Mouse (Mus musculus) liver, embryonic 11.5 days (tissue): ENCODE data around the gene Zfp536. TPM values are rescaled to one million over a fixed set of nuclear protein-coding genes. Genes with fewer than 3 reads are reported as not detected.

ENCODE experiments used
- ATAC-seq: fragments of 200-750 bp; cut with Nextera tagmentation; replicated peaks from 2 replicates; pipeline ENCODE4 v1.8.0; 2017; ENCODE audit warnings: moderate number of reproducible peaks, mild to moderate bottlenecking, moderate TSS enrichment, moderate library complexity; ENCODE audit not compliant: low FRiP score
- DNase-seq: peaks from one replicate; pipeline ENCODE4 v3.0.0-alpha.2; 2017; ENCODE audit warnings: low spot score
- H3K27ac ChIP-seq: fragments of 300-500 bp; sonication (generic); 2 replicates; pipeline ENCODE4 v1.5.1; 2014; ENCODE audit warnings: mild to moderate bottlenecking, low read depth, low read length, control low read depth
- H3K27me3 ChIP-seq: fragments of 300-500 bp; sonication (generic); replicated peaks from 2 replicates; pipeline ENCODE4 v1.6.1; 2014; ENCODE audit warnings: low read length, mixed read lengths; ENCODE audit not compliant: control insufficient read depth, insufficient read depth
- H3K36me3 ChIP-seq: fragments of 300-500 bp; sonication (generic); 2 replicates; pipeline ENCODE4 v1.6.1; 2014; ENCODE audit warnings: mild to moderate bottlenecking, low read length, moderate library complexity, mixed read lengths; ENCODE audit not compliant: control insufficient read depth, insufficient read depth
- H3K4me1 ChIP-seq: fragments of 300-500 bp; sonication (generic); replicated peaks from 2 replicates; pipeline ENCODE4 v1.6.1; 2014; ENCODE audit warnings: low read length, mixed read lengths; ENCODE audit not compliant: control insufficient read depth, insufficient read depth
- H3K4me2 ChIP-seq: fragments of 300-500 bp; sonication (generic); 2 replicates; pipeline ENCODE4 v1.6.1; 2014; ENCODE audit warnings: mild to moderate bottlenecking, control low read depth, moderate library complexity
- H3K4me3 ChIP-seq: fragments of 300-500 bp; sonication (generic); 2 replicates; pipeline ENCODE4 v1.5.1; 2014; ENCODE audit warnings: low read depth, low read length, control low read depth
- H3K9ac ChIP-seq: fragments of 300-500 bp; sonication (generic); 2 replicates; pipeline ENCODE4 v1.6.1; 2014; ENCODE audit warnings: low read depth, low read length, control low read depth
- H3K9me3 ChIP-seq: fragments of 300-500 bp; sonication (generic); 2 replicates; pipeline ENCODE4 v1.6.1; 2016; ENCODE audit warnings: low read length, inconsistent platforms, mixed read lengths; ENCODE audit not compliant: control insufficient read depth
- WGBS: fragments of 180-500 bp; shearing (Covaris S2); extraction: QIAGEN DNeasy Blood & Tissue Kit; methylation state at CpG from one replicate; pipeline ENCODE4 v1.1.7; 2014; 5-methylcytosine and 5-hydroxymethylcytosine counted together
- polyA plus RNA-seq: library from polyadenylated mRNA; unstranded; fragments of >200 nt; fragmentation: Nextera tagmentation; extraction: Ambion mirVana; gene quantifications from 2 replicates; pipeline ENCODE4 v1.2.1, GENCODE M21; 2014

Zfp536 gene
- polyA plus RNA-seq, 1 experiment from 2014 or later: 0.86 TPM

GRCm38 (mm10) chr7:37510933-37511675 lies 262.3 kb downstream of the Zfp536 start:
- Histone ChIP-seq H3K4me2 (no peak overlapping the region), H3K27me3 (no peaks in the 10 kb centered on the region), H3K27ac (no peak overlapping the region), H3K9ac (no peak overlapping the region), H3K4me3 (no peak overlapping the region), H3K36me3 (no peaks in the 10 kb centered on the region), H3K9me3 (no peaks in the 10 kb centered on the region; the same call in 1 of the 2 replicates), H3K4me1 (no peaks in the 10 kb centered on the region)
- ATAC-seq: no peak
- no peak for DNase-seq
- 68% methylated on average over 8 of the region's 8 CpGs for WGBS

- DNase-seq (no peak), ATAC-seq (no peak)
- Histone ChIP-seq H3K27me3 (no peaks in the 10 kb centered on the region), H3K9ac (no peak overlapping the region), H3K4me3 (no peak overlapping the region), H3K27ac (no peak overlapping the region), H3K4me1 (no peaks in the 10 kb centered on the region), H3K4me2 (no peak overlapping the region), H3K9me3 (no peaks in the 10 kb centered on the region; the same call in 1 of the 2 replicates), H3K36me3 (no peaks in the 10 kb centered on the region)
- 75% methylated on average over 9 of the region's 9 CpGs for WGBS
Observed at GRCm38 (mm10) chr7:37509700-37510099, 263.7 kb downstream of the Zfp536 start.

DNA sequence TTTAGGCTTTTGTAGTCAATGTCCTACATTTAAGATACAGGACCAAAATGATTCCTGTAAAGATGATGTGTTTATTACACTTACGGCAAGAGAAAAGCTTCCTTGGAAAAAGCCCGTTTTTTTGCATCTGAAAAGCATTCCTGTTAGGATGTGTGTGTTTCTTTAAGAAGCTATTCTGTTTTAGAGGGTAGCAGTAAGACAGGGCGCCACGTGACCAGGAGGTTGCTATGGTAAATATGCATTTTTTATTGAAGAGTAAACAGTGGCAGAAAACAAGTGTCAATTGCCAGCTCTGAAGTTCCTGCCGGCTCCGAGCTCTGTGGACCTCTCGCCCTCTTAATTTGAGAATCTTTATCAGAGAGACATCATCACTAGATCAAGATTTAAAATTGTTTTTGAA lies 267.9 kb downstream of the Zfp536 start:
- Histone ChIP-seq H3K27me3 (no peaks in the 10 kb centered on the region), H3K9ac (no peak overlapping the region)
- 79% methylated on average over 7 of the region's 7 CpGs for WGBS

DNA sequence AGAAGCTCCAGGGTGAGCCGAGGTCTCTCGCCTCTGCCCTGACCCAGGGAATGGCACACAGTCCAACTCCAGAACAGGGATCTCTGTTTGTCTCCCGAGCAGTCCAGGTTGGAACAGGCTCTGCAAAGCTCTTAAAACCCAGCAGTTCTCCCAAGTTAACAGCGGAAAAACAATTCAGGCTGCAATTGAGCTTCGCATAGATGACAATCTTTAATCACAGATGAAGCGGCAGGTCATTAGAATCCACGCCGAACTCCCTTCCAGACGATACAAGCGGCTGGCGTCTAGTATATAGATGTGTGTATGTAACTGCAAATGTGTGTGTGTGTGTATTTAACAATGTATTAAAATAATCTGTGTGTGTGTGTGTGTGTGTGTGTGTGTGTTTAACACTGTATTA lies 268.3 kb downstream of the Zfp536 start:
- Histone ChIP-seq H3K4me3 (no peak overlapping the region), H3K4me1 (no peaks in the 10 kb centered on the region), H3K27ac (no peak overlapping the region), H3K9me3 (no peaks in the 10 kb centered on the region), H3K4me2 (no peak overlapping the region), H3K9ac (no peak overlapping the region), H3K27me3 (no peaks in the 10 kb centered on the region), H3K36me3 (no peaks in the 10 kb centered on the region)
- ATAC-seq (no peak), DNase-seq (no peak)
- WGBS: 89% methylated on average over 11 of the region's 11 CpGs

More for the DNA sequence above, 267.9 kb downstream of the Zfp536 start:
- H3K36me3 ChIP-seq: no peaks in the 10 kb centered on the region
- DNase-seq (no peak), ATAC-seq (no peak)
- H3K27ac ChIP-seq: no peak overlapping the region
- no peaks in the 10 kb centered on the region for H3K4me1 ChIP-seq
- no peaks in the 10 kb centered on the region for H3K9me3 ChIP-seq
- H3K4me3 ChIP-seq: no peak overlapping the region
- H3K4me2 ChIP-seq: no peak overlapping the region

DNA sequence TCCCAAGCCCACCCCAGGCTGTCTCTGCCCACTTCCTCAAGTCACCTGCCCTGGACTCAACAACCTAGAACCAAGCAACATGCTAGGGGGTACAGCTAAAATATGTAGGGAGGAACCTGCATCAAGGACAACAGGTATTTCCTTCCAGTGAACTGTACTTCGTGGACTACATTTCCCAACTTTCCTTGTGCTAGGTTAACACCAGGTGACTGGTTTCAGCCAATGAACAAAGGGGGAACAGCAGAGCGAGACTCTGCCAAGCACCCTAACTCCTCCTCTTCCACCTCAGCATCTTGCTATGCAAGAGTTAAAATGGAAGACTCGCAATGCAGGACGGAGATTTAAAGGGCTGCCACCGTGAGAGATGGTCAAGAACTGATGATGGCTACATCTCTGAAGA lies 274.6 kb downstream of the Zfp536 start:
- H3K4me1 ChIP-seq: no peaks in the 10 kb centered on the region

GRCm38 (mm10) chr7:37496491-37496890 lies 276.9 kb downstream of the Zfp536 start:
- Histone ChIP-seq H3K9me3 (no peaks in the 10 kb centered on the region), H3K27ac (no peak overlapping the region), H3K4me2 (no peak overlapping the region), H3K4me1 (no peaks in the 10 kb centered on the region), H3K4me3 (no peak overlapping the region), H3K36me3 (no peaks in the 10 kb centered on the region), H3K9ac (no peak overlapping the region), H3K27me3 (no peaks in the 10 kb centered on the region)
- 76% methylated on average over 9 of the region's 9 CpGs for WGBS
- ATAC-seq (no peak), DNase-seq (no peak)

More for the DNA sequence above, 274.6 kb downstream of the Zfp536 start:
- no peaks in the 10 kb centered on the region for H3K9me3 ChIP-seq
- H3K27ac ChIP-seq: no peak overlapping the region
- H3K27me3 ChIP-seq: no peaks in the 10 kb centered on the region
- no peak overlapping the region for H3K9ac ChIP-seq
- no peak overlapping the region for H3K4me3 ChIP-seq
- no peaks in the 10 kb centered on the region for H3K36me3 ChIP-seq
- ATAC-seq (no peak), DNase-seq (no peak)
- 62% methylated on average over 5 of the region's 5 CpGs for WGBS
- no peak overlapping the region for H3K4me2 ChIP-seq

DNA sequence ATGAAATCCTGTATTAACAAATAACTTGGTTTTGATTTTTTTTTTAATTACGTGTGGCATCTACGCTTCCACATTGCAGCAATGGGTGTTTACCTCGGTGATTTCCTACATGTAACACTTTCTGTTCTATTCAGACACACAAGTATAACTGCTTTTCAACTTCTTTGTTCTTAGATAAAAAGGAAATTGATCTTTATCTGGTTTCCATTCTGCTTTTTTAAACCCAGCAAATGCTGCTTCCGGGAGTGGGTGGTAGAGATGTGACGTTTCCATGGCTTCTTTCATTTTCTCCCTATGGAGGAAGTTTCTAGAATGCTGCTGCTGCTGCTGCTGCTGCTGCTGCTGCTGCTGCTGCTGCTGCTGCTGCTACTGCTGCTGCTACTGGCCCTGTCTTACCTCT lies 283.1 kb downstream of the Zfp536 start:
- H3K9ac ChIP-seq: no peak overlapping the region
- no peaks in the 10 kb centered on the region for H3K4me1 ChIP-seq
- H3K4me2 ChIP-seq: no peak overlapping the region
- ATAC-seq: no peak
- DNase-seq: no peak
- no peaks in the 10 kb centered on the region for H3K36me3 ChIP-seq
- no peaks in the 10 kb centered on the region for H3K9me3 ChIP-seq
- H3K27ac ChIP-seq: no peak overlapping the region
- no peak overlapping the region for H3K4me3 ChIP-seq
- 70% methylated on average over 5 of the region's 5 CpGs for WGBS
- no peaks in the 10 kb centered on the region for H3K27me3 ChIP-seq

DNA sequence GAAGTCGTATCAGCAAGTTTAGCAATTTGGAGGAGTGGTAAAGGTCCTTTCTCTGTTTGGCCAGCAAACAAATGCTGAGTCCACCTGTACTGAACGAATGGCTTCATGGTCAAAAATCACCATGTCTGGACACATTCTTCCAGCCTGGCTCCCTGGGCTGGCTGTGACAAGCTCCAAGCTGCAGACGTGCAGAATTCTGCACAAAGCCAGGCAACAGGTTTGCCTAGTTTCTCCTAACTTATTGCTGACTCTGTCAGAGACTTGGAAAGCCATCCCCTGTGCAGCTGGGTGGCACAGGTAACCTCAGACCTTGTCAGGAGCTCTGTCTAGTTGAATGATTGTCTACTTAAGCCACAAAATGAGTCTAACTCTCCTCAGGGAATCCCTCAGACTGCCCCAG lies 288.5 kb downstream of the Zfp536 start:
- no peak for ATAC-seq

GRCm38 (mm10) chr7:37482564-37482963 lies 290.9 kb downstream of the Zfp536 start:
- DNase-seq (no peak), ATAC-seq (no peak)
- Histone ChIP-seq H3K4me2 (no peak overlapping the region), H3K27ac (no peak overlapping the region), H3K27me3 (no peaks in the 10 kb centered on the region), H3K9me3 (no peaks in the 10 kb centered on the region), H3K36me3 (no peaks in the 10 kb centered on the region), H3K4me3 (no peak overlapping the region), H3K9ac (no peak overlapping the region), H3K4me1 (no peaks in the 10 kb centered on the region)
- 73% methylated on average over 4 of the region's 4 CpGs for WGBS

More for the DNA sequence above, 288.5 kb downstream of the Zfp536 start:
- 52% methylated on average over 3 of the region's 3 CpGs for WGBS
- Histone ChIP-seq H3K4me1 (no peaks in the 10 kb centered on the region), H3K27me3 (no peaks in the 10 kb centered on the region), H3K9ac (no peak overlapping the region), H3K9me3 (no peaks in the 10 kb centered on the region), H3K36me3 (no peaks in the 10 kb centered on the region), H3K4me2 (no peak overlapping the region), H3K27ac (no peak overlapping the region), H3K4me3 (no peak overlapping the region)
- DNase-seq: no peak
